Mouse (Mus musculus): ENCODE data around the gene Sh3bgrl. TPM values are rescaled to one million over a fixed set of nuclear protein-coding genes. Genes with fewer than 3 reads are reported as not detected.
A peak's percentile ranks its signal among the peaks of the same experiment; 100 is the strongest.

Sh3bgrl gene
- polyA plus RNA-seq, 1 experiment from 2014 or later = 159 TPM

GRCm38 (mm10) chrX:109196468-109196867 lies 101.3 kb downstream of the Sh3bgrl start, which contains the start of gene Gm6377:
Gene Gm6377, plus strand, starts transcription at chrX:109196756.
- Histone ChIP-seq H3K9ac (replicated peaks; ENCODE audit: low read length) (no peak within 1 kb of the TSS), H3K4me1 (ENCODE audit: control insufficient read depth, insufficient read depth, low read length) (no peaks in the 10 kb centered on the region), H3K36me3 (replicated peaks; ENCODE audit: control insufficient read depth, insufficient read depth, low read depth, low read length) (no peaks in the 10 kb centered on the region), H3K4me2 (ENCODE audit: low read depth, low read length) (no peak within 1 kb of the TSS), H3K9me3 (replicated peaks; ENCODE audit: control insufficient read depth, low read length) (no peaks in the 10 kb centered on the region), H3K27me3 (ENCODE audit: control insufficient read depth, insufficient read depth, low read length) (no peaks in the 10 kb centered on the region), H3K4me3 (ENCODE audit: low read depth, low read length) (no peak within 1 kb of the TSS), H3K27ac (replicated peaks; ENCODE audit: low read depth, low read length) (no peak within 1 kb of the TSS)
- DNase-seq (ENCODE audit: low spot score) = peak; percentile 17
- 56% methylated on average over 4 of the region's 4 CpGs for WGBS
- ATAC-seq (replicated peaks; ENCODE audit: insufficient number of reproducible peaks, low FRiP score, low TSS enrichment, low read depth) = no peak

GRCm38 (mm10) chrX:109207843-109208242 lies 112.7 kb downstream of the Sh3bgrl start:
- no peak overlapping the region for H3K27ac ChIP-seq (replicated peaks; ENCODE audit: low read depth, low read length)
- H3K36me3 ChIP-seq (replicated peaks; ENCODE audit: control insufficient read depth, insufficient read depth, low read depth, low read length) = no peaks in the 10 kb centered on the region

GRCm38 (mm10) chrX:109228720-109229119 lies 133.6 kb downstream of the Sh3bgrl start:
- Histone ChIP-seq H3K4me3 (ENCODE audit: low read depth, low read length) (no peak overlapping the region), H3K9ac (replicated peaks; ENCODE audit: low read length) (no peak overlapping the region), H3K9me3 (replicated peaks; ENCODE audit: control insufficient read depth, low read length) (no peaks in the 10 kb centered on the region), H3K27me3 (ENCODE audit: control insufficient read depth, insufficient read depth, low read length) (no peaks in the 10 kb centered on the region), H3K4me2 (ENCODE audit: low read depth, low read length) (no peak overlapping the region), H3K36me3 (replicated peaks; ENCODE audit: control insufficient read depth, insufficient read depth, low read depth, low read length) (no peaks in the 10 kb centered on the region), H3K4me1 (ENCODE audit: control insufficient read depth, insufficient read depth, low read length) (no peaks in the 10 kb centered on the region), H3K27ac (replicated peaks; ENCODE audit: low read depth, low read length) (no peak overlapping the region)
- ATAC-seq (replicated peaks; ENCODE audit: insufficient number of reproducible peaks, low FRiP score, low TSS enrichment, low read depth) = no peak
- no peak for DNase-seq (ENCODE audit: low spot score)
- WGBS = 86% methylated on average over 1 of the region's 1 CpGs

More at GRCm38 (mm10) chrX:109207843-109208242, 112.7 kb downstream of the Sh3bgrl start:
- no peaks in the 10 kb centered on the region for H3K4me1 ChIP-seq (ENCODE audit: control insufficient read depth, insufficient read depth, low read length)
- H3K4me2 ChIP-seq (ENCODE audit: low read depth, low read length) = no peak overlapping the region
- DNase-seq (ENCODE audit: low spot score) = no peak
- no peaks in the 10 kb centered on the region for H3K9me3 ChIP-seq (replicated peaks; ENCODE audit: control insufficient read depth, low read length)
- ATAC-seq (replicated peaks; ENCODE audit: insufficient number of reproducible peaks, low FRiP score, low TSS enrichment, low read depth) = no peak
- H3K9ac ChIP-seq (replicated peaks; ENCODE audit: low read length) = no peak overlapping the region
- no peak overlapping the region for H3K4me3 ChIP-seq (ENCODE audit: low read depth, low read length)
- H3K27me3 ChIP-seq (ENCODE audit: control insufficient read depth, insufficient read depth, low read length) = no peaks in the 10 kb centered on the region

GRCm38 (mm10) chrX:109235383-109236036 lies 140.3 kb downstream of the Sh3bgrl start:
- H3K27me3 ChIP-seq (ENCODE audit: control insufficient read depth, insufficient read depth, low read length) = no peaks in the 10 kb centered on the region
- DNase-seq (ENCODE audit: low spot score) = no peak
- no peaks in the 10 kb centered on the region for H3K36me3 ChIP-seq (replicated peaks; ENCODE audit: control insufficient read depth, insufficient read depth, low read depth, low read length)
- ATAC-seq (replicated peaks; ENCODE audit: insufficient number of reproducible peaks, low FRiP score, low TSS enrichment, low read depth) = no peak
- no peak overlapping the region for H3K27ac ChIP-seq (replicated peaks; ENCODE audit: low read depth, low read length)
- H3K9me3 ChIP-seq (replicated peaks; ENCODE audit: control insufficient read depth, low read length) = no peaks in the 10 kb centered on the region
- no peak overlapping the region for H3K9ac ChIP-seq (replicated peaks; ENCODE audit: low read length)
- no peak overlapping the region for H3K4me3 ChIP-seq (ENCODE audit: low read depth, low read length)
- no peak overlapping the region for H3K4me2 ChIP-seq (ENCODE audit: low read depth, low read length)
- H3K4me1 ChIP-seq (ENCODE audit: control insufficient read depth, insufficient read depth, low read length) = no peaks in the 10 kb centered on the region
- WGBS = 82% methylated on average over 3 of the region's 3 CpGs

GRCm38 (mm10) chrX:109238163-109238562 lies 143.0 kb downstream of the Sh3bgrl start:
- Histone ChIP-seq H3K36me3 (replicated peaks; ENCODE audit: control insufficient read depth, insufficient read depth, low read depth, low read length) (no peaks in the 10 kb centered on the region), H3K27me3 (ENCODE audit: control insufficient read depth, insufficient read depth, low read length) (no peaks in the 10 kb centered on the region), H3K4me1 (ENCODE audit: control insufficient read depth, insufficient read depth, low read length) (no peaks in the 10 kb centered on the region), H3K4me3 (ENCODE audit: low read depth, low read length) (no peak overlapping the region), H3K4me2 (ENCODE audit: low read depth, low read length) (no peak overlapping the region), H3K9me3 (replicated peaks; ENCODE audit: control insufficient read depth, low read length) (no peaks in the 10 kb centered on the region), H3K27ac (replicated peaks; ENCODE audit: low read depth, low read length) (no peak overlapping the region), H3K9ac (replicated peaks; ENCODE audit: low read length) (no peak overlapping the region)
- ATAC-seq (replicated peaks; ENCODE audit: insufficient number of reproducible peaks, low FRiP score, low TSS enrichment, low read depth) (no peak), DNase-seq (ENCODE audit: low spot score) (peak; percentile 37)

Other genes with a start within 250 kb of the Sh3bgrl start
- 19.2 and 28.6 TPM in 2 replicates for gene Hmgn5, start 82.0 kb upstream of the Sh3bgrl start, polyA plus RNA-seq (2014; fragmentation: Nextera tagmentation; extraction: Ambion mirVana)
- not detected in 2 replicates for gene Gm6377, start 101.4 kb downstream of the Sh3bgrl start, polyA plus RNA-seq (2014; fragmentation: Nextera tagmentation; extraction: Ambion mirVana)